Mouse (Mus musculus): Measurements from ENCODE around the gene Fbxl17. TPM values are rescaled to one million over a fixed set of nuclear protein-coding genes. Genes with fewer than 3 reads are reported as not detected.

Fbxl17 gene
- total and polyA plus RNA-seq, 3 experiments: 5.0 to 9.7 TPM; not detected in 1

GRCm38 (mm10) chr17:63029105-63029504, 470.7 kb downstream of the Fbxl17 start:
- no peaks in the 10 kb centered on the region for H3K79me2 ChIP-seq (ENCODE audit: control insufficient read depth, insufficient read depth, low read length, poor library complexity)
- no peaks in the 10 kb centered on the region for H3K36me3 ChIP-seq (ENCODE audit: control insufficient read depth in 1 of 2, insufficient read depth in 2 of 2, low read length in 2 of 2)
- H3K4me3 ChIP-seq (ENCODE audit: control insufficient read depth in 1 of 2, insufficient read depth in 1 of 2, low read depth in 2 of 2, low read length in 2 of 2): no peak overlapping the region
- no peaks in the 10 kb centered on the region for H3K9me3 ChIP-seq (replicated peaks; ENCODE audit: insufficient read depth, low read length)
- no peak for TF ChIP-seq HCFC1 (IDR thresholded peaks at IDR 0.05; ENCODE audit: low read depth, low read length)
- TF ChIP-seq TBP (IDR thresholded peaks at IDR 0.05; ENCODE audit: low read depth, low read length): no peak
- no peak for TF ChIP-seq POLR2AphosphoS2 (IDR thresholded peaks at IDR 0.05; ENCODE audit: low read length)
- TF ChIP-seq GABPA (IDR thresholded peaks at IDR 0.05; ENCODE audit: low read depth, low read length): no peak
- TF ChIP-seq USF2 (IDR thresholded peaks at IDR 0.05; ENCODE audit: borderline replicate concordance in 1 of 2, insufficient read depth in 1 of 2, low read depth in 1 of 2, low read length in 2 of 2): no peak
- TF ChIP-seq NELFE (IDR thresholded peaks at IDR 0.05; ENCODE audit: low read depth, low read length): no peak
- no peak for TF ChIP-seq ZNF384 (IDR thresholded peaks at IDR 0.05; ENCODE audit: low read depth, low read length)
- no peak for TF ChIP-seq POLR2AphosphoS5 (IDR thresholded peaks at IDR 0.05; ENCODE audit: borderline replicate concordance, low read depth, low read length)
- TF ChIP-seq MAX (IDR thresholded peaks at IDR 0.05; ENCODE audit: low read length): no peak
- no peak for TF ChIP-seq E2F4 (IDR thresholded peaks at IDR 0.05; ENCODE audit: borderline replicate concordance, low read depth, low read length)
- no peak for TF ChIP-seq CTCF (IDR thresholded peaks at IDR 0.05 in 2 of 3, conservative IDR thresholded peaks at IDR 0.05 in 1 of 3; ENCODE audit: control insufficient read depth in 1 of 3, insufficient read depth in 1 of 3, low read depth in 2 of 3, low read length in 3 of 3, poor library complexity in 1 of 3, severe bottlenecking in 1 of 3)
- no peak for TF ChIP-seq ETS1 (IDR thresholded peaks at IDR 0.05; ENCODE audit: low read depth, low read length)
- TF ChIP-seq NRF1 (IDR thresholded peaks at IDR 0.05; ENCODE audit: insufficient read depth, low read depth, low read length, poor library complexity, severe bottlenecking): no peak
- no peak for TF ChIP-seq MYB (IDR thresholded peaks at IDR 0.05; ENCODE audit: low read depth, low read length)
- no peaks in the 10 kb centered on the region for H3K4me1 ChIP-seq (ENCODE audit: control insufficient read depth in 1 of 2, insufficient read depth in 2 of 2, low read length in 2 of 2)
- no peaks in the 10 kb centered on the region for H3K27me3 ChIP-seq (ENCODE audit: control insufficient read depth in 1 of 2, insufficient read depth in 2 of 2, low read length in 2 of 2)
- no peak for DNase-seq (ENCODE audit: low read depth, low spot score)
- no peak overlapping the region for H3K9ac ChIP-seq (ENCODE audit: control insufficient read depth, low read depth, low read length, poor library complexity, severe bottlenecking)
- H3K27ac ChIP-seq (ENCODE audit: control insufficient read depth, low read depth, low read length): no peak overlapping the region

- Histone ChIP-seq H3K27ac (ENCODE audit: control insufficient read depth, low read depth, low read length) (no peak overlapping the region), H3K36me3 (ENCODE audit: control insufficient read depth in 1 of 2, insufficient read depth in 2 of 2, low read length in 2 of 2) (no peaks in the 10 kb centered on the region), H3K4me1 (ENCODE audit: control insufficient read depth in 1 of 2, insufficient read depth in 2 of 2, low read length in 2 of 2) (no peaks in the 10 kb centered on the region), H3K9me3 (replicated peaks; ENCODE audit: insufficient read depth, low read length) (no peaks in the 10 kb centered on the region), H3K27me3 (ENCODE audit: control insufficient read depth in 1 of 2, insufficient read depth in 2 of 2, low read length in 2 of 2) (no peaks in the 10 kb centered on the region), H3K4me3 (ENCODE audit: control insufficient read depth in 1 of 2, insufficient read depth in 1 of 2, low read depth in 2 of 2, low read length in 2 of 2) (no peak overlapping the region), H3K9ac (ENCODE audit: control insufficient read depth, low read depth, low read length, poor library complexity, severe bottlenecking) (no peak overlapping the region), H3K79me2 (ENCODE audit: control insufficient read depth, insufficient read depth, low read length, poor library complexity) (no peaks in the 10 kb centered on the region)
- TF ChIP-seq ZMIZ1 (IDR thresholded peaks at IDR 0.05; ENCODE audit: low read depth, low read length) (no peak), BHLHE40 (IDR thresholded peaks at IDR 0.05; ENCODE audit: borderline replicate concordance, low read depth, low read length) (no peak), MAX (IDR thresholded peaks at IDR 0.05; ENCODE audit: low read length) (no peak), POLR2AphosphoS5 (IDR thresholded peaks at IDR 0.05; ENCODE audit: borderline replicate concordance, low read depth, low read length) (no peak), SMC3 (IDR thresholded peaks at IDR 0.05; ENCODE audit: low read depth, low read length) (no peak), TCF12 (IDR thresholded peaks at IDR 0.05; ENCODE audit: low read depth, low read length) (no peak), POLR2AphosphoS2 (IDR thresholded peaks at IDR 0.05; ENCODE audit: low read length) (no peak), RCOR1 (IDR thresholded peaks at IDR 0.05; ENCODE audit: low read depth, low read length) (no peak), TBP (IDR thresholded peaks at IDR 0.05; ENCODE audit: low read depth, low read length) (no peak), POLR2A (IDR thresholded peaks at IDR 0.05; ENCODE audit: control insufficient read depth in 1 of 2, insufficient read depth in 1 of 2, low read depth in 1 of 2, low read length in 2 of 2, poor library complexity in 1 of 2) (no peak), MYB (IDR thresholded peaks at IDR 0.05; ENCODE audit: low read depth, low read length) (no peak), KAT2A (conservative IDR thresholded peaks at IDR 0.05; ENCODE audit: low read depth, low read length) (no peak), MYC (IDR thresholded peaks at IDR 0.05; ENCODE audit: low read depth, low read length) (no peak), CHD1 (IDR thresholded peaks at IDR 0.05; ENCODE audit: low read depth, low read length) (no peak)
- no peak for DNase-seq (ENCODE audit: low read depth, low spot score)
Observed at GRCm38 (mm10) chr17:63025238-63025637, 474.6 kb downstream of the Fbxl17 start.

Data from MEL (cell line).